13 mouse cellular contexts compared by ENCODE assay signal in the genomic region with DNA sequence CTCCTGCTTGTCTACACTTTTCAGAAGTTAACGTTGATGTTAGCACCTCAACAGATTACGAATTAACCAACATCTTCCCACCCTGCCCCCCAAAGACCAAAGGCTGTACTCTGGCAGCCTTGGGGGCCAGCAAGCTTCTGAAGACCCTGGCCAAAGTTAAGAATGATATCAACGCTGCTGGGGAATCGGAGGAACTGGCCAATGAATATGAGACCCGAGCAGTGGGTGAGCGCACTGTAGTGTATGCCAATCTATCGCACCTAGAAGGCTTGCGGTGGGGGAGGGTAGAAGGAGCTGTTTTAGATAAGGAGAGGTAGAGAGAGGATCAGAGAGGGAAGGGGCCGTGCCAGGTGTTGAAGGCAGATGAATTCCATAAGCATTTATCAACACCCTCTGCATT. TPM values are rescaled to one million over a fixed set of nuclear protein-coding genes. Genes with fewer than 3 reads are reported as not detected.
"Had no signal": no experiment of that assay in that cellular context is flagged by ENCODE, and none has a peak within 500 bp of the region (broad histone marks: within the 10 kb centered on the region; RNA-seq: fewer than 3 reads in every experiment).

No protein-coding gene starts in this region.

- DNase-seq: retina, postnatal 1 day; right cerebral cortex, adult 18-20 months; right cerebral cortex, postnatal 14 days; right cerebral cortex, postnatal 25 days; right cerebral cortex, postnatal 4 days; spleen, adult 18-20 months; thymus, adult 18-20 months; thymus, adult 2 months; thymus, postnatal 14 days; thymus, postnatal 25 days; thymus, postnatal 36 days; thymus, postnatal 4 days had no signal

RNA-seq across cellular contexts. Expression of a gene that starts 56.0 kb away (rescaled TPM):
- total RNA-seq: neutrophil, adult 5-6 weeks had no signal
